Mouse (Mus musculus) forebrain, embryonic 13.5 days (tissue): ENCODE measurements around the gene Ptpre. TPM values are rescaled to one million over a fixed set of nuclear protein-coding genes. Genes with fewer than 3 reads are reported as not detected.
A peak's percentile ranks its signal among the peaks of the same experiment; 100 is the strongest.

Experiments used
- microRNA counts: library from miRNA; unstranded; fragments of <30 nt; microRNA quantifications from one replicate; lab custom pipeline; 2016
- microRNA-seq: library from miRNA; unstranded; fragments of <30 nt; microRNA quantifications from one replicate; pipeline ENCODE4, GENCODE M21; 2016
- polyA plus RNA-seq: library from polyadenylated mRNA; unstranded; fragments of >200 nt; fragmentation: Nextera tagmentation; extraction: Ambion mirVana; gene quantifications from 2 replicates; pipeline ENCODE4 v1.2.1, GENCODE M21; 2015

The Ptpre gene
- polyA plus RNA-seq, 1 experiment from 2014 or later: 2.3 TPM

MicroRNA genes within 50 kb of the gene (microRNA counts, 519-probe panel; counts per million panel counts)
- microRNA mmu-miR-1962 (lab: Ali Mortazavi, UCI): 177 counts per million, percentile 53 among the panel's probes with 10 or more counts

Small RNAs within 50 kb of the gene (microRNA-seq; reads per million reads assigned to microRNA genes)
- gene Mir1962: not detected

Other genes starting within 250 kb of the Ptpre start
- not detected in 2 replicates for gene Foxi2, start 127.2 kb upstream of the Ptpre start, polyA plus RNA-seq
- not detected in 2 replicates for gene Clrn3, start 8.8 kb upstream of the Ptpre start, polyA plus RNA-seq
- gene Mki67, start 178.9 kb downstream of the Ptpre start, polyA plus RNA-seq: 40.4 and 40.9 TPM in 2 replicates